Mouse (Mus musculus) heart, postnatal 14 days (tissue): ENCODE measurements at regions not wholly inside any gene's neighbourhood (a gene's known extent, or its start where the extent isn't known, plus 50 kb on each side); places are given as distances from the start of the nearest gene placed in this dataset.
"Not testable (repeated sequence)": the region's sequence is repeated elsewhere in the genome, so short reads cannot be mapped to it uniquely, and the experiment has no call there.

Experiments used
- DNase-seq, 2 experiments: peaks; one replicate each; pipeline ENCODE4 v3.0.0; 2021 to 2022
- intact Hi-C: fragments of 180-260 bp; cut with DNase I; formaldehyde crosslinking; loops from one replicate; pipeline ENCODE4 v1.15.1; 2025

DNA sequence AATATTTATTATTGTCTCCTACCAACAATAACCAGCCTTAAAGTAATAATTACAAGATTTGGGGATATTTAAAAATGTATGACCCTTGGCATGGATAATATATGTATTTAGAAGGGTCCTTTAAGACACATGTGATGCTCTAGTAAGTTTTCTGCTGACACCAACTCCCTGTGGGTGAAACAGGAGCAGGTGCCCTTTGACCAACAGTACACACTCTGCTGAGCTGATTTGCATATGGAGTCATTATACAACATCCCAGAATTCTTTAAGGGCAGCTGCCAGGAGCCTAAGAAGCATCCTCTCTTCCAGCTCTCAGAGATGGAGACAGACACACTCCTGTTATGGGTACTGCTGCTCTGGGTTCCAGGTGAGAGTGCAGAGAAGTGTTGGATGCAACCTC lies 274.1 kb downstream of the Rpia start:
- DNase-seq, result no peak
- intact Hi-C loops, result no loop called here

DNA sequence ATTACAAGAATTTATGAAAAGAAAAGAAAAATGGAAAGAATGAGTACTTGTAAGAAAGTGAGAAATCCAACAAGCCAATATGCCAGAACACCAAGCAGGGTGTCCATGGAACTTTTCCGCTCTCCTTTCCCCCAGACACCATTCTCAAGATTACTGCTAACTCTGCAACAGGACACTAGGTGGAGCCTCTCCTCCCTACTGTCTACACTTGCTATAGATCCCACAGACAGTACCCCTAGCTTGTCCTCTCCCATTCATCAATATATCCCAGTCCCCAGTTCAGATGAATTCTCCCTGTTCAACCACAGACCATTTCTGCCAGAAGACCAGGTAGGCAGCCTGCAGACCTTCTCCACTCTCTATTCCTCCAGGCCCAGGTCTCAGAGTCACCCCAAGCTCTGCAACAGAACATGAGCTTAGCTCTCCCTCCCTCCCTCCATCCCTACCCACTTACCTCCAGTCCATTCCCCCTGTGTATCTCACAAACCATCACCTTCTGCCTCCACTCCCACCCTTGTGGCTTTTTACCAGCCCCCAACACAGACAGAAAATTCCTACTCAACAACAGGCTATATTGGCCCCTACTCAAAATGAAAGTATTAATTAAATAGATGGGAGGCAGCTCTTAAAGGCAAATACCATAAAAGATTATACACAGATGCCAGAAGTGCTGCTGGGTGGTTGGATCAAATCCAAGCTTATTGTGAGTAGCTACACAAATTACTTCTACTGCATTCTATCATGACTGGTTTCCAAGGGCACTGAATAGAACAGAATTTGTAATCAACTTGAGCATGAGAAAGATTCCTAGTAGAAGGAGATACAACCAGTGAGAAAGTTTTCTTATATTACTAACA lies 323.2 kb downstream of the Rpia start:
- intact Hi-C loops, result no loop called here
- DNase-seq, result no peak

DNA sequence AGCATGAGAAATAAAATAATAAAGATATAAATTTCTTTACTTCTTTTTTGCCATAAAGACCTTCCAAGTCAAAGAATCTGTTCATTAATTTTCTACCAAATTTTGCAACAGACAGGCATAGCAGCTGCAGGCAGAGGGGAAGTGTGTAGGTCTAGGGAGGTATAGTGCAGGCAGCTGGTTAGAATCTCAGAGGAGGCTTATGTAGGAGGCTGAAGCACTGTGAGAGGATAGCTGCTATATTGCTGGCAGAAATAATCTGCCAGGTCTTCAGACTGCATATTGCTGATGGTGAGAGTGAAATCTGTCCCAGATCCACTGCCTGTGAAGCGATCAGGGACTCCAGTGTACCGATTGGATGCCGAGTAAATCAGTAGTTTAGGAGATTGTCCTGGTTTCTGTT lies 334.8 kb downstream of the Rpia start:
- DNase-seq, result no peak
- intact Hi-C loops, result no loop called here

DNA sequence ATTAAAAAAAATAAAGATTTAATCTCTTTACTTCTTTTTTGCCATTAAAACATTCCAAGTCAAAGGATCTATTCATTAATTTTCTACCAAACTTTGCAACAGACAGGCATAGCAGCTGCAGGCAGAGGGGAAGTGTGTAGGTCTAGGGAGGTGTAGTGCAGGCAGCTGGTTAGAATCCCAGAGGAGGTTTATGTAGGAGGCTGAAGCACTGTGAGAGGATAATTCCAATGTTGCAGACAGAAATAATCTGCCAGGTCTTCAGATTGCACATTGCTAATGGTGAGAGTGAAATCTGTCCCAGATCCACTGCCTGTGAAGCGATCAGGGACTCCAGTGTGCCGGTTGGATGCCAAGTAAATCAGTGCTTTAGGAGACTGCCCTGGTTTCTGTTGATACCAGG lies 357.3 kb downstream of the Rpia start:
- intact Hi-C loops, DNase-seq: not testable (repeated sequence)

DNA sequence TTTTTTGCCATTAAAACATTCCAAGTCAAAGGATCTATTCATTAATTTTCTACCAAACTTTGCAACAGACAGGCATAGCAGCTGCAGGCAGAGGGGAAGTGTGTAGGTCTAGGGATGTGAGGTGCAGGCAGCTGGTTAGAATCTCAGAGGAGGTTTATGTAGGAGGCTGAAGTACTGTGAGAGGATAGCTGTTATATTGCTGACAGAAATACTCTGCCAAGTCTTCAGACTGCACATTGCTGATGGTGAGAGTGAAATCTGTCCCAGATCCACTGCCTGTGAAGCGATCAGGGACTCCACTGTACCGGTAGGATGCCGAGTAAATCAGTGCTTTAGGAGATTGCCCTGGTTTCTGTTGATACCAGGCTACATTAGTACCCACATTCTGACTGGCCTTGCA lies 385.7 kb downstream of the Rpia start:
- intact Hi-C loops, result loop anchor here (10.0 kb wide), 1 partner anchor 141 kb away; no protein-coding TSS in a partner anchor
- not testable (repeated sequence) for DNase-seq

DNA sequence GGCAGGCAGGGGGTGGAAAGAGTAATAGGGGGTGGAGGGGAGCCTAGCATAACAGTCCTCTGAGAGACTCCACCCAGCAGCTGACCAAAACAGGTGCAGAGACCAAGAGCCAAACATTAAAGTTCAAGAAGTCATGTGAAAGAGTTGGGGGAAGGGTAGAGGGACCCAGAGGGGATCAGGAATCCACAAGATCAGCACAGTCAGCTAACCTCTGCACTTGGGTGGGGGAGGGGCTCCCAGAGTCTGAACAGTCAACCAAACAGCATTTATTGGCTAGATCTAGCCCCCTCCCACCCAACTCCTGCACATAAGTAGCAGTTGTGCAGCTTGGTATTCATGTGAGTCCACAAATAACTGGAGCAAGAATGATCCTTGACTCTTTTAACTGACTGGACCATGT lies 402.2 kb downstream of the Rpia start:
- intact Hi-C loops, DNase-seq: not testable (repeated sequence)

DNA sequence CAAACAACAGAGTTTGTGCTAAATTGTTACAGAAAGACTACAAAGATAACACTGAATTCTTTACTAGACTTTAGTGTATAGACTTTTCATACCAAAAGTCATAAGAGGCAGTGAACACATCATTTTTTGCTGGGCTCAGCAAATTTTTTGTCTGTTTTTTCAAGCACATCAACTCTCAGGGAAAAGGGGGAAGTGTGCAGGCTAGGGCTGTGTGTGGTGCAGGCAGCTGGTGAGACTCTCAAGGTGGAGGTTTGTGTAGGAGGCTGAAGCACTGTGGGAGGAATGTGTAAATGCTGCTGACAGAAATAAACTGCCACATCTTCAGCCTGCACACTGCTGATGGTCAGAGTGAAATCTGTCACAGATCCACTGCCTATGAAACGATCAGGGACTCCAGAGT lies 405.6 kb downstream of the Rpia start:
- DNase-seq, intact Hi-C loops: not testable (repeated sequence)

DNA sequence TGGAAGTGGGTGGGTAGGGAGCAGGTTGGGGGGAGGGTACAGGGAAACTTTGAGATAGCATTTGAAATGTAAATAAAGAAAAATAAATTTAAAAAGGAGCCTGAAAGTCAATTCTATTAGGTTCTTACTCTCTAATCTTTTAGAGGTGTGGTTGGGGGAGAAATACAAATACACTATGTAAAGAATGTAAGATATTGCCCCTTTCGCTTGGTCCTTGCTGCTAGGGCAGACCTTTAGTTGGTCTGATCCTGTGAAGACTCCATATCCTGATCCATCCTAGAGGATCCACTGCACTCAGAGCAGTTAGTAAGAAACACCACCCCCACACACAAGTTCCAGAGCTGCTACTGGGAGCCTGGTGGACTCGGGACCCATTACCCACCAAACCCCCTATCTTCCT lies 412.7 kb downstream of the Rpia start:
- DNase-seq, intact Hi-C loops: not testable (repeated sequence)

DNA sequence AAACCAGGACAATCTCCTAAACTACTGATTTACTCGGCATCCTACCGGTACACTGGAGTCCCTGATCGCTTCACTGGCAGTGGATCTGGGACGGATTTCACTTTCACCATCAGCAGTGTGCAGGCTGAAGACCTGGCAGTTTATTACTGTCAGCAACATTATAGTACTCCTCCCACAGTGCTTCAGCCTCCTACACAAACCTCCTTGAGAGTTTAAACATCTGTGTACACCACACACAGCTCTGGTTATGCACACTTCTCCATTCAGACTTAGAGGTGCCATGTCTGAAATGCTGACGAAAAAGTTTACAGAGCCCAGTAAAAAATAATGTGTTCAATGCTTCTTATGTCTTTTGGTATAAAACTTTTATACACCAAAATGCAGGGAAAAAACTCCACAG lies 420.2 kb downstream of the Rpia start:
- intact Hi-C loops, DNase-seq: not testable (repeated sequence)

DNA sequence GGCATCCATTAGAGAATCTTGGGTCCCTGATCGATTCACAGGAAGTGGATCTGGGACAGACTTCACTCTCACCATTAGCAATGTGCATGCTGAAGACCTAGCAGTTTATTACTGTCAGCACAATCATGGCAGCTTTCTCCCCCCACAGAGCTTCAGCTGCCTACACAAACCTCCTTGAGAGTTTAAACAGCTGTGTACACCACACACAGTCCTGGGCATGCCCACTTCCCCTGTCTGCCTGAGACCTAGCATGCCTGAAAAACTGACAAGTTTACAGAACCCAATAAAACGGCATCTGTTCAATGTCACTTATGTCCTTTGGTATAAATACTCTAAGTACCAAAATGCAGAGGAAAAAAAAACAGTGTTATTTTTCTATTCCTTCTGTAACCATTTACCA lies 435.7 kb downstream of the Rpia start:
- intact Hi-C loops, result no loop called here

DNA sequence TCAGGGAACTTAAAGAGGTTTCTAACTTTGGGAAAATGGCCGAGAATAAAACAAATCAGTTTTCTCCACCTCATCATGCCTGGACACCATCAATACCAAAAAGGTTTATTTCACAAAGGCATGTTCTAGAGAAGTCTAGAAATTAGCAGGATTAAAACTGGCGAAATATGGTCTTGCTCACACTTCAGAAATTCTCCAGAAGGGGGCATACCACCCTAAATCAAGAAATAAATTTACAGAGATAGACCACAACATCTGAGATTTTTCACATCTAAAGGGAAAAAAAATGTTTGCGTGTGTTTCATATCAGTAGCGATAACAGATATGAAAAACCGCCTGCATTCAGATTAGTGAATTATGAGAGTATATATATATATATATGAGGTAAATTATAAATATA lies 449.9 kb downstream of the Rpia start:
- intact Hi-C loops, result no loop called here
- no peak for DNase-seq

More for the DNA sequence above, 435.7 kb downstream of the Rpia start:
- no peak for DNase-seq

DNA sequence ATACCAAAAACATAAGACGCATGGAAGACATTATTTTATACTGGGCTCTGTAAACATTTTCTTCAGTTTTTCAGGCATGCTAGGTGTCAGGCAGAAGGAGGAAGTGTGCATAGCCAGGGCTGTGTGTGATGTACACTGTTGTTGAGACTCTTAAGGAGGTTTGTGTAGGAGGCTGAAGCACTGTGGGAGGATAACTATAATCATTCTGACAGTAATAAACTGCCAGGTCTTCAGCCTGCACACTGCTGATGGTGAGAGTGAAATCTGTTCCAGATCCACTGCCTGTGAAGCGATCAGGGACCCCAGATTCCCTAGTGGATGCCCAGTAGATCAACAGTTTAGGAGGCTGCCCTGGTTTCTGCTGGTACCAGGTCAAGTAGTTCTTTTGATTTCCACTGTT lies 451.3 kb downstream of the Rpia start:
- DNase-seq, intact Hi-C loops: not testable (repeated sequence)

DNA sequence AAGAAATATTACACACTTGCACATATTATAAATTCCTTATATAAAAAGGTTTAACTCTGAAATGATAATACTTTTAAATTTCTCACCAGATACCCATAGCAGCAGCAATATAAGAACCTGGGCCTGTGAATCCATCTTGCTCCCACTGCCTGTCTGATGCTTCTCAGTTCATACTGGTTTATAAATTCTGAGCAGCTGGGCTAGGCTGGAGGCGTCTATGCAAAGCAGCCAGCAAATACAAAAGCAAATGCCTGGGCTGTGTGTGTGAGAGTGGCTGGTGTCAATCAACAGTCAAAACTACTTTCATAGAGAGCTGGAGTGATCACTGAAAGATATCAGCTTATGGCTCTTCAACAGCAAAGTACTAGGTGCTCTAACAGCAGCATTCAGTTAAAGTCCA lies 476.7 kb downstream of the Rpia start:
- no peak for DNase-seq
- intact Hi-C loops, result loop anchor here (2.0 kb wide), 1 partner anchor 199 kb away; no protein-coding TSS in a partner anchor

DNA sequence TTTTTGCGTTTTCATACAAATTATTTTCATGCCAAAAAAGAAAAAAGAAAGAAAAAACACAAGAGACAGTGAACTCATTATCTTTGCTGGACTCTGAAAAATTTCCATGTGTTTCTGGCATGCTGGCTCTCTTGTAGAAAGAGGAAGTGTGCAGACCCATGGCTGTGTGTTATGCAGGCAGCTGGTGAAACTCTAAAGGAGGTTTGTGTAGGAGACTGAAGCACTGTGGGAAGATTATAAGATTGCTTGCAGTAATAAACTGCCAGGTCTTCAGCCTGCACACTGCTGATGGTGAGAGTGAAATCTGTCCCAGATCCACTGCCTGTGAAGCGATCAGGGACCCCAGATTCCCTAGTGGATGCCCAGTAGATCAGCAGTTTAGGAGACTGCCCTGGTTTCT lies 477.4 kb downstream of the Rpia start:
- DNase-seq, result not testable (repeated sequence)
- intact Hi-C loops, result loop anchor here (2.0 kb wide), 1 partner anchor 198 kb away; no protein-coding TSS in a partner anchor

DNA sequence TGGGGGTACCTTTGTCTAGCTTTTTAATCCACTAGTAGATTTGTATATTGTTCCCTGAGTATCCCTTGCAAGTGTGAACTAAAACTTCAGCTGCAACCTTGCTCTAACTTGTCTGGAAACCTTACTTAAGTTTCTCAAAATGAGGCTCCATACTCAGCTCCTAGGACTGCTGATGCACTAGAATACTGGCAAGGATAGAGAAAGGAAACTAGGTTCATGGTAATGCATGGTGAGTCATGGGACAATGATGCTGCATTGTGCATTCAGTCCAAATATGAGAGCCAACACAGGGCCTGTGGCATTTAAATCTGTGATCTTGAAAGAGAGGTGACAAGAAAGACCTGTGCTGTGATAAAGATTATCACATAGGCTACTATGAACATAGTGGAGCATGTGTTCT lies 490.9 kb downstream of the Rpia start:
- intact Hi-C loops, DNase-seq: not testable (repeated sequence)

DNA sequence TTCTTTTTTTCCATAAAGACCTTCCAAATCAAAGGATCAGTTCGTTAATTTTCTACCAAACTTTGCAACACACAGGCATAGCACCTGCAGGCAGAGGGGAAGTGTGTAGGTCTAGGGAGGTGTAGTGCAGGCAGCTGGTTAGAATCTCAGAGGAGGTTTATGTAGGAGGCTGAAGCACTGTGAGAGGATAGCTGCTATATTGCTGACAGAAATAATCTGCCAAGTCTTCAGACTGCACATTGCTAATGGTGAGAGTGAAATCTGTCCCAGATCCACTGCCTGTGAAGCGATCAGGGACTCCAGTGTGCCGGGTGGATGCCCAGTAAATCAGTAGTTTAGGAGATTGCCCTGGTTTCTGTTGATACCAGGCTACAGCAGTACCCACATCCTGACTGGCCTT lies 531.8 kb downstream of the Rpia start:
- not testable (repeated sequence) for DNase-seq
- intact Hi-C loops, result loop anchor here (10.0 kb wide), 1 partner anchor 145 kb away; no protein-coding TSS in a partner anchor

DNA sequence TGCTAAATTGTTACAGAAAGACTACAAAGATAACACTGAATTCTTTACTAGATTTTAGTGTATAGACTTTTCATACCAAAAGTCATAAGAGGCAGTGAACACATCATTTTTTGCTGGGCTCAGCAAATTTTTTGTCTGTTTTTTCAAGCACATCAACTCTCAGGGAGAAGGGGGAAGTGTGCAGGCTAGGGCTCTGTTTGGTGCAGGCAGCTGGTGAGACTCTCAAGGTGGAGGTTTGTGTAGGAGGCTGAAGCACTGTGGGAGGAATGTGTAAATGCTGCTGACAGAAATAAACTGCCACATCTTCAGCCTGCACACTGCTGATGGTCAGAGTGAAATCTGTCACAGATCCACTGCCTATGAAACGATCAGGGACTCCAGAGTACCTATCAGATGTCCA lies 551.9 kb downstream of the Rpia start:
- intact Hi-C loops, DNase-seq: not testable (repeated sequence)

DNA sequence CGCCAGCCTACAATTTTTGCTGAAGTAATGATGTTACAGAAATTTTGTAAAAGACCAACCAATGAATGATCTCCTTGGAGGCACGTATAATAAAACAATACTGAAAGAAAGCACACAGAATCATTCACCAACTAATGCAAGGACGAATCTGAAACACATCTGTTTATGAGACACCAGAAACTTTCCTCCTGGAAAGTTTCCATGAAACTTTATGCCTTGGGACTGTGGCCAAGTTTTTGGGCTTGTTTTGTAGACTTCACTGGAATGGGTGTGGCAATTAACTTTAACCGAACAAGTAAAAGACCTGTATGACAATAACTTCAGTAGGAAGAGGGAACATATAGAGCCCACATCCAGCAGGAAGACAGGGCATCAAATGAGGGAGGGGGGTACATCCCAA lies 564.9 kb downstream of the Rpia start:
- DNase-seq, result no peak

DNA sequence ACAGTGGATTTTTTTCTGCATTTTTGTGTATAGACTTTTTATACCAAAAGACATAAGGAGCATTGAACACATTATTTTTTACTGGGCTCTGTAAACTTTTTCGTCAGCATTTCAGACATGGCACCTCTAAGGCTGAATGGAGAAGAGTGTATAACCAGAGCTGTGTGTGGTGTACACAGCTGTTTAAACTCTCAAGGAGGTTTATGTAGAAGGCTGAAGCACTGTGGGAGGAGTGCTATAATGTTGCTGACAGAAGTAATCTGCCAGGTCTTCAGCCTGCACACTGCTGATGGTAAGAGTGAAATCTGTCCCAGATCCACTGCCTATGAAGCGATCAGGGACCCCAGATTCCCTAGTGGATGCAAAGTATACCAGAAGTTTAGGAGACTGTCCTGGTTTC lies 575.4 kb downstream of the Rpia start:
- intact Hi-C loops, DNase-seq: not testable (repeated sequence)

More for the DNA sequence above, 564.9 kb downstream of the Rpia start:
- intact Hi-C loops, result no loop called here

DNA sequence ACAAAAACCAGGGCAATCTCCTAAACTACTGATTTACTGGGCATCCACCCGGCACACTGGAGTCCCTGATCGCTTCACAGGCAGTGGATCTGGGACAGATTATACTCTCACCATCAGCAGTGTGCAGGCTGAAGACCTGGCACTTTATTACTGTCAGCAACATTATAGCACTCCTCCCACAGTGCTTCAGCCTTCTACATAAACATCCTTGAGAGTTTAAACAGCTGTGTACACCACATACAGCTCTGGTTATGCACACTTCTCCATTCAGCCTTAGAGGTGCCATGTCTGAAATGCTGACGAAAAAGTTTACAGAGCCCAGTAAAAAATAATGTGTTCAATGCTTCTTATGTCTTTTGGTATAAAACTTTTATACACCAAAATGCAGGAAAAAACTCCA lies 576.3 kb downstream of the Rpia start:
- DNase-seq, intact Hi-C loops: not testable (repeated sequence)
